Mouse (Mus musculus) bone marrow macrophage, adult 2 months (primary cell): ENCODE measurements around the gene St6galnac1. TPM values are rescaled to one million over a fixed set of nuclear protein-coding genes. Genes with fewer than 3 reads are reported as not detected.

Experiments
- H3K27ac ChIP-seq: 2 replicates; pipeline ENCODE4 v1.5.1; 2012; ENCODE audit warnings: low read depth, low read length; ENCODE audit not compliant: insufficient read depth
- H3K4me1 ChIP-seq: 2 replicates; pipeline ENCODE4 v1.6.1; 2012; ENCODE audit warnings: low read length; ENCODE audit not compliant: control insufficient read depth, insufficient read depth
- H3K4me3 ChIP-seq: 2 replicates; pipeline ENCODE4 v1.5.1; 2012; ENCODE audit warnings: mild to moderate bottlenecking, low read length, moderate library complexity; ENCODE audit not compliant: insufficient read depth
- CTCF ChIP-seq: IDR thresholded peaks from 2 replicates; pipeline ENCODE4 v1.5.1; 2012; ENCODE audit warnings: low read depth, mild to moderate bottlenecking, low read length, moderate library complexity
- POLR2A ChIP-seq: IDR thresholded peaks from 2 replicates; pipeline ENCODE4 v1.6.1; 2012; ENCODE audit warnings: mild to moderate bottlenecking, low read depth, low read length, borderline replicate concordance
- polyA plus RNA-seq: library from polyadenylated mRNA; stranded (reverse); fragments of >200 nt; gene quantifications from 2 replicates; pipeline ENCODE4 v1.2.4, GENCODE M21; 2012; ENCODE audit not compliant: missing spikeins, insufficient read depth, insufficient read length

Gene St6galnac1
- polyA plus RNA-seq, 1 experiment = not detected

GRCm38 (mm10) chr11:116729276-116730008, 45.9 kb downstream of the St6galnac1 start:
- H3K4me1 ChIP-seq = 0 out of 2 replicates have a peak, but pooled peaks cover 2% of the 10 kb centered on the region
- no peak for TF ChIP-seq CTCF
- TF ChIP-seq POLR2A = no peak
- no peak overlapping the region for H3K4me3 ChIP-seq
- no peak overlapping the region for H3K27ac ChIP-seq

GRCm38 (mm10) chr11:116726156-116726555, 49.2 kb downstream of the St6galnac1 start:
- TF ChIP-seq CTCF (no peak), POLR2A (no peak)
- H3K4me3 ChIP-seq = no peak overlapping the region
- no peak overlapping the region for H3K27ac ChIP-seq
- H3K4me1 ChIP-seq = no peaks in the 10 kb centered on the region

GRCm38 (mm10) chr11:116725031-116725948, 50.0 kb downstream of the St6galnac1 start:
- Histone ChIP-seq H3K27ac (no peak overlapping the region), H3K4me3 (no peak overlapping the region), H3K4me1 (no peaks in the 10 kb centered on the region)
- TF ChIP-seq POLR2A (no peak), CTCF (no peak)

GRCm38 (mm10) chr11:116723064-116723463, 52.2 kb downstream of the St6galnac1 start:
- Histone ChIP-seq H3K27ac (no peak overlapping the region), H3K4me1 (no peaks in the 10 kb centered on the region), H3K4me3 (no peak overlapping the region)
- TF ChIP-seq POLR2A (no peak), CTCF (no peak)

GRCm38 (mm10) chr11:116721548-116722271, 53.6 kb downstream of the St6galnac1 start:
- H3K27ac ChIP-seq = no peak overlapping the region
- no peak for TF ChIP-seq CTCF
- no peak for TF ChIP-seq POLR2A
- H3K4me3 ChIP-seq = no peak overlapping the region
- no peaks in the 10 kb centered on the region for H3K4me1 ChIP-seq

GRCm38 (mm10) chr11:116720319-116720865, 54.9 kb downstream of the St6galnac1 start:
- H3K27ac ChIP-seq = no peak overlapping the region
- TF ChIP-seq POLR2A (no peak), CTCF (no peak)
- no peak overlapping the region for H3K4me3 ChIP-seq

More at GRCm38 (mm10) chr11:116720319-116720865, 54.9 kb downstream of the St6galnac1 start:
- no peaks in the 10 kb centered on the region for H3K4me1 ChIP-seq

Other genes starting within 250 kb of the St6galnac1 start
- gene Sphk1, start 244.6 kb downstream of the St6galnac1 start, polyA plus RNA-seq = not detected in 2 replicates
- 6.2 and 8.0 TPM in 2 replicates for gene Ube2o, start 194.1 kb downstream of the St6galnac1 start, polyA plus RNA-seq
- gene Aanat, start 189.1 kb downstream of the St6galnac1 start, polyA plus RNA-seq = not detected in 2 replicates
- 37.5 and 39.0 TPM in 2 replicates for gene Rhbdf2, start 148.5 kb downstream of the St6galnac1 start, polyA plus RNA-seq
- not detected in 2 replicates for gene Prcd, start 122.0 kb downstream of the St6galnac1 start, polyA plus RNA-seq
- not detected in 2 replicates for gene Cygb, start 121.2 kb downstream of the St6galnac1 start, polyA plus RNA-seq
- 0.72 and 1.2 TPM in 2 replicates for gene Mxra7, start 52.5 kb upstream of the St6galnac1 start, polyA plus RNA-seq
- 28.0 and 29.8 TPM in 2 replicates for gene Mettl23, start 67.8 kb upstream of the St6galnac1 start, polyA plus RNA-seq
- 18.3 and 19.0 TPM in 2 replicates for gene Jmjd6, start 67.9 kb upstream of the St6galnac1 start, polyA plus RNA-seq
- 108 and 110 TPM in 2 replicates for gene Mfsd11, start 76.9 kb upstream of the St6galnac1 start, polyA plus RNA-seq
- gene Srsf2, start 77.6 kb upstream of the St6galnac1 start, polyA plus RNA-seq = 259 and 286 TPM in 2 replicates
- not detected in 2 replicates for gene Mgat5b, start 143.4 kb upstream of the St6galnac1 start, polyA plus RNA-seq